Mouse (Mus musculus): ENCODE data around the gene Naip1.

DNA sequence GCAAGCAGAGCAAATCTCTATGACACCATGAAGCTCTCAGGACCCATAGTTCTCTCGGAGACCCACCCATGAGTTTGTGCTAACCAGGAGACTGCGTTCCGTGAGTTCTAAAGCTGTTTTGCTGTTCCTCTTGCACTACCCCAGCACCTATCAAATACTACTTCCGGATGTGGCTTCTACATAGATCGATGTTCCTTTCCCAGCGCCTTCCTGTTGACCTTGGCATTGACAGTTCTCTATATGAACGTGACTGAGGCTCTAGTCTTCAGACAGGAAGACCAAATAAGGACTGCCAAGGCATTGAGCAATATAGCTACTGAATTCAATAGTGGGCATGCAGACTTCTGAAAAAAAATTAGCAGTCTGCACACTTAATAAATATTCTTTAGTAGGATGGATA, 44.4 kb downstream of the Naip1 start:
- no peak for TF ChIP-seq CTCF (IDR thresholded peaks at IDR 0.05; ENCODE audit: borderline replicate concordance, insufficient read depth, low read length)
- TF ChIP-seq POLR2A (IDR thresholded peaks at IDR 0.05; ENCODE audit: low read depth, low read length), result no peak

Data from embryonic fibroblast, embryonic 13.5 days (primary cell).